Mouse (Mus musculus) kidney, postnatal 4 days (tissue): ENCODE measurements around the gene Kars.
A peak's percentile ranks its signal among the peaks of the same experiment; 100 is the strongest.

ENCODE experiments used
- DNase-seq, 2 experiments: peaks; one replicate each; pipeline ENCODE4 v3.0.0; 2021; ENCODE audit warnings: mixed read lengths in 2 of 2

Gene Kars

DNA sequence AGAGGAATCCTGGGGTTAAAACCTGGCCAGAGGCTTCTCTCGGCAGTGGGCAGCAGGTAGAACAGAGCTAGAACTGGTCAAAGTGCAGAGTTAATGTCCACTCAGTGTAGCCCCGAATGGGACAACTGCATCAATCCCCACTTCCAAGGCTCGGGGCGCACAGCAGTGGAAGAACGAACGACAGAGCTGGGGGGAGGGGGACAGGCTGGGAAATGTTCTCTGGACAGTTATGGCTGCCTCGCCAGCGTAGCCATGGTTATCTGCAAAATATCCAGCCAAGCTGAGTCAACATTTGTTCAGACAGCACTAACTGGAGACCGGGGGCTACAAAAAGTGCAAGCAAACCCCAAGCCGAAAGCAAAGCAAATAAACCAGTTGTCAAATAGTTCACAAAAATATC is 33.0 kb downstream of the Kars start:
- DNase-seq, result peak; percentile 35 to 49

DNA sequence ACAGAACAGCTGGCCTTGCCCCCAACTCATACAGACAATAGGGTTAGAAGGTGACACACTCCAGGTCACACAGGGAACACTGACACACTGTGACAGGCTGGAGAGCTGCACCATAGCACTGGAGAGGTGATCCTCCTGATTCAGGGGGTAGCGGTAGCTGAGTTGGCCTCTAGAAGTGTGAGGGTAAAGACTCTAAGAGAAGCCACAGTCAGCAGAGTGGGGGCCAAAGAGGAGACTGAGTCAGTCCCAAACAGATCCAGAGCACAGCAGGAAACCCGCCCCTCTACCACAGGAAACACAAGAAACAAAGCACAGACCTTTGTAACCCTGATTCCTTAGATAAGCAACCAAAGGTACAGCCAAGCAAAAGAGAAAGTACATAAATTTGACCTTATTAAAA is 34.8 kb downstream of the Kars start:
- no peak for DNase-seq

DNA sequence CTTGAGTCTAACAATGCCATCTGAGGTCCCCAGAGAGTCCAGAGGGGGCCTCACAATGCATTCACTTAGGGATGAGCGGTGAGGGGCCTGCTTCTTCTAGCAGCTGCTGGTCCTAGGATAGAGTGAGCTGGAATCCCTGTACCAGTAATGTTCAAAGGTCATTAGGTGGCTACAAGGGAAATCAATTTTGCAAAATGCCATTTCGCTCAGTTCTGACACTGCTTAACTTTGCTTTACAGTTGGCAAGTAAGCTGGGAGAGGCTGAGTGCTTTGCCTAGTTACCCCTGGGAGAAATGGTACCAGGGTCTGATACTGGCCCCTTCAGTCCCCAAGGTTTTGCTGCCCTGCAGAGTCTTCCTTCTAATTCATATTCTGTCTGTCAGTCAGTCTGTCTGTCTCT is 35.4 kb downstream of the Kars start:
- no peak for DNase-seq

DNA sequence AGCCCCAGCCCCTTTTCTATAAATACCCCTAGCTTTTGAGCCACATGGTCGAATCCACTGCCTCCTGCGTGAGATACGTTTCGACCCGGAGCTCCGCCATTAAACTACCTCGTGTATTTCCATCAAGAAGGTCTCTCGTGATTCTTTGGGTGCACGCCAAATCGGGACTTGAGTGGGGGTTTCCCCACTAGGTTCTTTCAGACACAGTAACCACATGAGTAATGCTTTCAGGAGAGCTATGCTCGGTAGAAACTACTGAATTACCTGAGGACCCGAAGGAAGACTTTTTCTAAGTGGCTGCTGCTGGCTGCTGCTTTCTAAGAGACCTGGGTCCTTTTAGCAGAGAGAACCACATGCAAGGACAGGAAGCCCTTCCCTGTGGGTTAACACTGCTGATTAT is 37.0 kb downstream of the Kars start:
- no peak for DNase-seq

DNA sequence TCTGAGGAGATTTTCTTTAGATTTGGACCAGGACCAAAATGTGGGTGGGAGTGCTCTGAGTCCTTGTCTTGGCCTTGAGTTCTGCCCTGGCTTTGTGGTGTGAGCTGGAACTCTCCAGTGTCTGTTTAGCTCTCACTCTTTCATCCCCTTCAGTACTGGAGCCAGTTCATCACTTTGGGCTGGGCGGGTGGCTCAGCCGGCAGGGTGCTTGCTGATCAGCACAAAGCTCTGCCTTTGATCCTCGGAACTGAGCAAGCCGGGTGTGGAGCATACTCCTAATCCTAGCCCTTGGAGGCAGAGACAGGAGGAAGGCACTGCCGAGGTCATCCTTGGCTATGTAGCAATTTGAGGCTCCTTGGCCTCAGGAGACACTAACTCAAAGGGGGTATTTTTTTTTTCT is 42.1 kb downstream of the Kars start:
- DNase-seq, result no peak

DNA sequence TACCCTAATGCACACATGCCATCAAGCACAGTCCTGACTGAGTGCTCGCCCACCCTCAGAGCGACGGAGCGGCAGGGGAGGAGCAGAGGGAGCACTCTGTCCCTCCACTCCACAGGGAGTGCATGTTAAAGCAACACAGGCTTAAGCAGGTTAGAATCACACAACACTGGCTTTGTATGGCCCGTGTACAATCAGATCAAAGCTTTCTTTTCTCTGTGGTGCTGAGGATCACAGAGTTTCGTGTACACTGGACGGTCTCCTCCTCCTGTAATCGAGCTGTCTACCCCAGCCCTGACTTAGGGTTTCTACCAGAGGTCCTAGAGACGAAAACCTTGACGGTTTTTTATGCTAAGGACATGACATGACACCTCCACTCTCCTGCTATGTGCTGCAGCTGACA is 42.6 kb downstream of the Kars start:
- no peak for DNase-seq

DNA sequence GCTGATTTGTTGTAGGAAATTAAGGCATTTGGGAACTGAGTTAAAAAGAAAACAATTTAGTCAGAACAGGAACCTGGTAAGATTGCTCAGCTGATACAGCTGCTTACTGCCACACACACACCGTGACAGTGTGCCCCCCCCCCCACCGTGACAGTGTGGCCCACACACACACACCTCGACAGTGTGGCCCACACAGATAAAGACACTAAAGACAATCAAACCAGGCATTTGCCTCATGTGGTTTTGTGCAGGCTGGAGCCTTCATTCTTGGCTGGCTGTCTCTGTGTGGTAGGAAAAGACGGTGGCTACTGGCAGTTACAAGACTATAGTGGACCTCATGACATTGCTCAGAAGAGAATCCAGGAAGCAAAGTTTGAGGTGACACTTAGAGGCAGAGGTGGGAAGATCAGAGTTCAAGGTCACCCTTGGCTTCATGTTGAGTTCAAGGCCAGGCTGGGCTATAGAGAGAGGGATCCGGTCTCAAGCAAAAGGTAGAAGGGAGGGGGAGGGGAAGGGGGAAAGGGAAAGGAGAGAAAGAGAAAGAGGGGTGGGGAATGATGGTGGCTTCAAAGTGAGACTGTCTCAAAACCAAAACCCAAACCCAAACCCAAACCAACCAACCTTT is 43.8 kb downstream of the Kars start:
- no peak for DNase-seq

DNA sequence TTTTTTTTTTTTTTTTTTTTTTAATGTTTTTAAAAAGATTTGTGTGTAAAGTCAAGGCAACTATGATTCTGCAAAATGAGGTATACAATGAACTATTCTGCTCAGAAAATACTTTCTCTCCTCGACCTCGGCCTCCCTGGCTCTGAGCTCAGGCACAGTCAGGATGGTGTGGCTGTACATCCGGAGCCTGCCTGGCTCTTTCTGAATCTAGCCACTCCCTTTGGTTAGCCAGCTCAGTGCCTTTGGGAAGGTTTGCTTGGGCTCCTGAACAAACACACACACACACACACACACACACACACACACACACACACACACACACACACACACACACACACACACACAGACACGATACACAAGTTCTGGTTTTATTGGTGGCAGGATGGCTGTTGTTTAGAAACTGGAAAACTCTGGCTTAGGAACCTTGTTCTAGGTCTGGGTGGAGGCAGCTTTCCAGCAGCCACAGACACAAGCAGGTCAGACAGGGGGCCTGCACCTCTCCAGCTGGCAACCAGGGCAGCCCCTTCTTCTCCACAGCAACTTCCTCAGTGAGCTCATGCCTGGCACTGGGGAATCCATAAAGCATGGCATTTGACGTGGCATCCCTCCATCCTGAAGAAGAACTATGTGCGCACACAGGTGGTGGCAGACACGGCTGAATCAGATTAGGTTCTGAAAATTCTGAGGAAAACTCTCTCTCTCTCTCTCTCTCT is 46.1 kb downstream of the Kars start:
- DNase-seq, result no peak

DNA sequence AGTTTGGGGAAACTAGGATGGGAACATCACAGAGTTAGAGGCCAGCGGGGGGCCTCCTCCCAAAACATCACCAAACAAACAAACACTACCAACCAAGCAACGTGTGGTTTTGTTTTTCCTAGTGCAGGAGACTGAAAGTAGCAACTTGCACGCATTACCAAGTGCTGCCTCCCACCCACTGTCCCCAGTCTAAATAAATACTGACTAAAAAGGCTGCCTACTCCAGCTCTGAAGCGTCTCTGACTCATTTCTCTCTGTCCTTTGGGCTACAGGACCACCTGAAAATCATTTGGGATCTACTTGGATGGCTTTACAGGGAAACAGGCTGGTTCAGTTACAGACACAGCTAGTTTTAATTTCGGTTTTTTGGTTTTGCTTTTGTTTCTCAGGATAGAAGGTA is 46.8 kb downstream of the Kars start:
- no peak for DNase-seq

DNA sequence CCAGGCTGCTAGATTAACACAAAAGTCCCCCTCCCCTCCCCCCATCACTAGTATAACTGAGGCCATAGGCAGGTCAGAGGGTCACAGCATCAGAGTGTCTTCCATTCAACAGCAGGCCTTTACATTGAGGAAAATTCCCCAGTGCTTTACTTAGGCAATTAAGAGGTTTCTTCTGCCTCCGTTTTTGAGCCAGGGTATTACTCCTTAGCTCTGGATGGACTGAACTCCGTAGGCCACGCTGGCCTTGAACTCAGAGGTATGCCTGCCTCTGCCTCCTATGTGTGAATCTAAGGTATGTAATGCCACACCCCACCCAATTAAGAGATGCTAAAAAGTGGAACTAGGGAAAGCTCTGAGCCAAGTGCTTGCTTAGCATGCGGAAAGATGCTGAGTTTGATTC is 47.6 kb downstream of the Kars start:
- no peak for DNase-seq

DNA sequence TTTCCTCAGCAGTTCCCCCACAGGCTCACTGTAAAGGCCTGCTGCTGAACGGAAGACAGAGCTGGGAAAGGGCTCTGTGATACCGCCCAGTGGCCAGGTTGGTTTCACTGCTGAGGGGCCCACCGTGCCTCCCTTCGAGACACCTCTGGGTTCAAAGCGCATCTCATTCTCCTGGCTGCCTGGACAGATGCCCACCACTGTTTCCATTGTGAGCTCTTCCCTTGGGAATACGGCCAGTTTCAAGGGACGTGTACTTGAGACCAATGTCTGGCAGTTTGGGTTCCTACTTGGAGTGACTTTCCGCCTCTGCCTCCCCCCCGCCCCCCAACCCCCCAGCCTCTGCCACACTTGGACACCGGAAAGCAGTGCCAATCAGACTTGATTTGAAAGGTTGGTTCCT is 48.0 kb downstream of the Kars start:
- DNase-seq, result no peak

DNA sequence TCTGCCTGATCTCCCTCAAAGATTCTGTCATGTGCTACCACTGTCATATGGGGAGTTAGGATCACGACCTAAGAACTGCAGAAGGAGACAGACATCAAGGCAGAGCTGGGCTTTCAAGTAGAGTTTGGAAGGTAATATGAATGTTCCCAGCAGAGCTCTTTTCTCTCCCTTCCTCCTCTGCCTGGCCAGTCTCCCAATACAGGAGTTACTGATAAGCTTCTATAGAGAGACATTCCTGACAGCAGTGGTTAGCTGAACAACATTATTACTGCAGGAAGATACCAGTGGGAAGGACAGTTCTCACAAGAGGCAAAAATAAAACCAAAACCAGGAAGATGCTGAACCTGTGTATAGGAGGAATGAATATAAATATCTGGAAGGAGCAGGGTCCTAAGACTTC is 48.5 kb downstream of the Kars start:
- no peak for DNase-seq

DNA sequence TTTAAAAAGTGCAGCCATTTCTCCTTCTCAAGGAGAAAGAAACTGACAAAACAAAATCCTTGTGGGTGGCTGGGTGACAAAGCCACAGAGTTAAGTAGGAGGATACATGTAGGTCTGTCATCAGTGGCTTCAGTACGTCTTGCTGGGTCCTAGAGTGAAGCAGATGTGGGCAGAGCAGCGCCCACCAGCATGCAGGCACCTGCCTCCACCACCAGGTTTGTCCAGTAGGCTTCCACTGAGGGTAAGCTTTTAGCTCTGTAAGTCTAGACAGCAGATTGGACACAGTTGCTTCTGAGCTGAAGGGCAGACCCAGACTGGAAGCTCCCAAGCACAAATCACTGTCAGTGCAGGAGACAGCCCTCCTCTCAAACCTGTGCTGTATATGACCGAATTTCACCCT is 49.8 kb downstream of the Kars start:
- no peak for DNase-seq

DNA sequence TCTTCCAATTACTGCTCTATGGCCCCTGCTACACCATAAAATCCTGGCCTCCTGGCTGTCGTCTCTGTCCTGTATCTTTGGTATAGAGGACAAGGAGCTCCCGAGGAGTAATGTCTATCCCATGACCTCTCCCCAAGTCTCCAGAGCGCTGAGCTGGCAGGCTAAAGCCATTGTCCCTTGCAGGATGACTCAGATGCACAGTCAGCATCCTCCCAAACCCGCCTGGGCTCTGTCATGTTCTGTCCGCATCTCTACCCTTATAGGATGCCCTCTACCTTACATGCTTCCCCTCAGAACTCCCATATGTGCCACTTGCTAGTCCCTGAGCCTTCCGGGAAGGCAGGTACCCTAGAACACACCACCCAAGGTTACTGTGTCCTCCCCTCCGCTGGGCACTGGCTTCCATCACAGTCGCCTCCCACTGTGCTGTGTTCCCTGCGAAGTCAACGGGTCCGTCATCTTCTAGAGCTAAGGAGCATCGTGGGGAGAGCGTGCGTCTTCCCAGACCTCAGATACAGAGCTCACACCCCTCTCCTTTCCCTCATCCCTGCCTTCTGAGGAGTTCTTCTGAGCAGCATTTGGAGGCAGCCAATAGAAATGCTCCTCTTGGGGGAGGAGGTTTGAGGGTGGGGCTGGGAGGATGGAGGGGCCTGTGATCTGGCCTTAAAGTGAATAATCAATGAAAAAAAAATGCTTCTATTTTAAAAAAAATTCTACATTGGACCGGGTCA is 50.4 kb downstream of the Kars start:
- no peak for DNase-seq

DNA sequence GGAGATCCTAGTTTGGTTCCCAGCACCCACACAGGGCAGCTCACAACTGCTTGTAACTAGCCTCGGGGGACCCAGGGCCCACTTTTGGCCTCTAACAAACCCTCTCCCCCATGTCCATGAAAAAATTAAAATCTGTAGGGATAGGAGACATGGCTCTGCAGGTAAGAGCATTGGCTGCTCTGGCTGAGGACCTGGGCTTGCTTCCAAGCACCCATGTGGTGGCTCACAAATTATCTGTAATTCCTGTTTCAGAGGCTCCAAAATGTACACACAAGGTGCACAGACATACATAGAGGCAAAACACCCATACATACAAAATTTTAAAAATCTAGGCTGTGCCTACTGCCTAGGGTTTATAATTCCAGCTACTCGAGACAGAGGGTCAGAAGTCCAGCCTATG is 53.9 kb downstream of the Kars start:
- DNase-seq, result no peak

DNA sequence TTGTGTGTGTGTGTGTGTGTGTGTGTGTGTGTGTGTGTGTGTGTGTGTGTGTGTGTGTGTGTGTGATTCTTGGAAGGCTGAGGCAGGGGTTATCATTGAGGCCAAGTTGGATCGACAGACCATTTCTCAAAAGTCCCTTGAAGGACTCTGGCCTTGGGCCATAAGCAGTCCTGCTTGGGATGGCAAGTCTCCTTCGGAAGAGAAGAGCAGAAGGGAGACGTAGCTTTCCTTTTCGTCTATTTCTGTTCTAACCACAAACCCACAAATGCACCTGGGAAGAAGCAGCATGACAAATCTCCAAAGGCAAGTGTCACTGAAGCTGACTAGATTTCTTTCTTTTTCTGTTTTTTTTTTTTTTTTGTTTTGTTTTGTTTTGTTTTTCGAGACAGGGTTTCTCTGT is 55.2 kb downstream of the Kars start:
- DNase-seq, result no peak

DNA sequence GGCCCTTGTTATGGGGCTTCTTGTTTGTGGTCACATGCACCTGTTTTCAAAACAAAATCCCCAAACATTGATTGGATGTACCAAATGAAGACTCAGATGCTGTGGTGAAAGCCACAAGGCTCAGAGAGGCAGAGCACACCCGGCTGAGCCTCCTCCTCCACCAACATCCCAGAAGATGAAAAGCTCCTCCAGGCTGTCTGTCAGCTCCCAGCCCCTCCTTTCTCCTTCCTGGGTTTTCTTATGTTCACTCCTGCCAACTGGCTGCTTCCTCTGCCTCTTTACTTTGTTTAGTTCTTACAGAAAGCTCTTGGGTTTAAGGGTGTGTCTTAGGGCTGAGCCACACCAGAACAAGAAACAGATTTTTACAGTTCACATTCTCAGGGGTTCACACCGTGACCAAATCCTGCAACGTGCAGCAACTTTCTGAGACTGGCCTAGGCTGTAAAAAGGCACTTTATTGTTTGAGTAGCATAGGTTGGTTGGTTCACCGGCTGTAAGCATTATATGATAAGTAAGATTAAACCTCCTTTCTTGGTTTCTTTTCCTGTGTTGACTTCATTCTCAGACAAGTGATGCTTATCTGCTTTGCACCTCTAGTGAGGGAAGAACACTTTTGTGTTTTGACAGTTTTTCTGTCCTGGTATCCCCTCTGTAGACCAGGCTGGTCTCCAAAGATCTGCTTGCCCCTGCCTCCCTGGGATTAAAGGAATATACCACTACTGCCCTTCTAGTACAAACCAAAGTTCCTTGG is 56.1 kb downstream of the Kars start:
- DNase-seq, result no peak

DNA sequence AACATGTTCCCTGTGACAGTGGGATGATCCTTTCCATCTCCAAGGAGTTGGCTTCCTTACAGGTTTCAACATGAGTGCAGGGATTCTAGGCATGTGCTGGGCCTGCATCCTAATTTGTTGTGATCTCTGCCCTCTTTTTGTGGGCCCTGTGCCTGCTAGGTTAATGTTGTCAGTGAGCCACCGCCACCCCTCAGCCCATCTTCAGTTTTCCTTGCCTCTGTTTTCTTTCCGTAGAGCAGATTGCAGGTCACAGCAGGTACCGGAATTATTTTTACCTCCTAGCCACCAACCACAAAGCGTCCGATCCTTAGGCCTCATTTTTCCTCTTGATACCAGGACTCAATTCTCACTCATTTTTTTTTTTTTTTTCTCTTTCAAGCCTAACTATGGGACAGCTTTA is 59.2 kb downstream of the Kars start:
- no peak for DNase-seq

DNA sequence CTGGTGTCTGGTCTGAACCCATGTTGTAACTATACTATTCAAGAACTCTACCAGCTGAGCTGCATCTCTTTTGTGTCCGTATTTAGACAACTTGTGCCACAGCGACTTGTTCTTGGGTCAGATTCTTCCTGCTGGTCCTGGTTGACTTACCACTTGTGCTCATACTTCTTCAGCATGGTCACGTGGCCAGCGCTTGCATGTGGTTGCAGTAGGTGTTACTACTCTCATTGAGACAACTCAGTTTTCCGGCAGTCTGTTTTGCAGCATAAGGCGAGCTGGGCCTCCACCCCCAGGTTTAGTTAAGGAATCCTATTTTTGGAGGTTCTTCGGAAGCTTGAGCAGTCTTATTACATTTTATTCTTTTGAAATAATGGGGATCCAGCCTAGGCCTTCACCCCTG is 59.8 kb downstream of the Kars start:
- no peak for DNase-seq

DNA sequence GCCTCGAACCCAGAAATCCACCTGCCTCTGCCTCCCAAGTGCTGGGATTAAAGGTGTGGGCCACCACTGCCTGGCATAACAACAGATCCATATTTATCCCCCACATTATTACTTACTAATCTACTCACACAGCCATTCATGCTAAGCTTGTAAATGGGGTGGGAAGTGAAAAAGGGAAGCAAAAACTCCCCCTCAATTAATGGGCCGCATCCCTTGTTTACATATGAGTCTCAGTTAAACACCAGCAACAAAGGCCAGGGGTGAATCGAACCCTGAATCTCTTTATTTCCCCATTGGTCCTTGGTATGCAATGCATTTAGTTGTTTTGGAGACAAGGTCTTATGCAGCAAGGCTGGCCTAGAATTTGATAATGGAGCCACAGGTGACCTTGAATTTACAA is 60.3 kb downstream of the Kars start:
- no peak for DNase-seq

DNA sequence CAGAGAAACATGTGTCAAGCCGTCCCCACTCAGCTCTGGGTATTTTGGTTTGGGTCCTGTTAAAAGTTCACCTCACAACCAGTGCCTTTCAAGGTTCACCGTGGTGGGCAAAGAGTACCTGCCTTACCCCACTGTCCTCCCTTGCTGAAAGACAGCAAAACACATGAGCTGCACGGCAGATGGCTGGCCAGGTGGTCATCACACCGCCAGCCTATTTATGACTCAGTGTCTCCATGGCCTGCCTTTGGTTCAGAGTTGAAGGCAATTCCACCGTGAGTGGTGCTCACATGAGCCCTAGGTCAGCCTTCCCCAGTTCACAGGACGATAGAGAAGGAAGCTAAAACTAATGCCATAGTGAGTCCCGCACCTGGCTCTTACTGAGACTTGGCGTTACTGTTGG is 63.2 kb downstream of the Kars start:
- no peak for DNase-seq

DNA sequence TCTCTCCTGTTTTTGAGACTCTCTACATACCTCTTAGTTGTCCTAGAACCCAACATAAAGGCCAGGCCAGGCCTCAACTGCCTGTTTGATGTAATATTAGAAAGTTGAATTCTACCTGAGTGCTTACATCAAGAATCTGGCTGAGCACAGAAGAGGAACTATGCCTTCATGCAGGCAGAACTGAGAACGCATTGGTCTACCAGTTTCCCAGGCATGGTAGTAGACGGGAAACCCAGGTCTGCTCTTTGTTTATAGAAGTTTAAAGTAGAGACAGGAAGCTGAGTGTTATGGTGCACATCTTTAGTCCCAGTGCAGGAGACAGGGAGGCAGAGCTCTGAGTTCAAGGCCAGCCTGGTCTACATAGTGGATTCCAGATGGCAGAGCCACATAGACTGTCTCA is 64.0 kb downstream of the Kars start:
- DNase-seq, result no peak

DNA sequence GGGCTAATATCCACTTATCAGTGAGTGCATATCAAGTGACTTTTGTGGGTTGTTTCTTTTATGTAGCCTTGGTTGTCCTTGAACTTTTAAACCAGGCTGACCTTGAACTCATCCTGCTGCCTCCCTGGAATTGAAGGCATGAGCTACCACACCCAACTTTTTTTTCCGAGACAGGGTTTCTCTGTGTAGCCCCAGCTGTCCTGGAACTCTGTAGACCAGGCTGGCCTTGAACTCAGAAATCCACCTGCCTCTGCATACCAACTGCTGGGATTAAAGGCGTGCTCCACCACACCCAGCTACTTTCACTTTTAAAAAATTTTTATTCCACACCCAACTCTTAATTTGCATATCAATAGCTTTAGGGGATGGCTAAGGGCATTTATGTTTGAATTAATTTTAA is 67.6 kb downstream of the Kars start:
- no peak for DNase-seq
